Mouse (Mus musculus) E14TG2a.4 (cell line): ENCODE results near the gene Upp2.

ENCODE experiments used
- H3K27me3 ChIP-seq: 2 replicates; pipeline ENCODE4 v1.6.1; 2014; ENCODE audit warnings: low read length, control low read depth; ENCODE audit not compliant: insufficient read depth
- H3K36me3 ChIP-seq: 2 replicates; pipeline ENCODE4 v1.6.1; 2014; ENCODE audit warnings: low read length, control low read depth; ENCODE audit not compliant: insufficient read depth
- H3K4me1 ChIP-seq: replicated peaks from 2 replicates; pipeline ENCODE4 v1.6.1; 2014; ENCODE audit warnings: low read depth, low read length, control low read depth
- H3K4me3 ChIP-seq: replicated peaks from 2 replicates; pipeline ENCODE4 v1.5.1; 2014; ENCODE audit warnings: mild to moderate bottlenecking, low read length
- H3K9me3 ChIP-seq: 2 replicates; pipeline ENCODE4 v1.6.1; 2014; ENCODE audit warnings: low read length, control low read depth
- CTCF ChIP-seq: conservative IDR thresholded peaks from 2 replicates; pipeline ENCODE4 v1.5.1; 2014; ENCODE audit warnings: low read length
- NANOG ChIP-seq: IDR thresholded peaks from 2 replicates; pipeline ENCODE4 v1.6.1; 2014; ENCODE audit warnings: borderline replicate concordance, low read length, mixed read lengths
- POU5F1 ChIP-seq: IDR thresholded peaks from 2 replicates; pipeline ENCODE4 v1.6.1; 2014; ENCODE audit warnings: low read length, borderline replicate concordance

Gene Upp2

GRCm38 (mm10) chr2:58711049-58711448 lies 144.0 kb downstream of the Upp2 start:
- TF ChIP-seq POU5F1 (no peak), NANOG (no peak), CTCF (no peak)

GRCm38 (mm10) chr2:58711491-58711890 lies 144.4 kb downstream of the Upp2 start:
- no peak overlapping the region for H3K4me3 ChIP-seq
- H3K9me3 ChIP-seq: peaks cover 3% of the 10 kb centered on the region; the same call in 1 of the 2 replicates
- no peaks in the 10 kb centered on the region for H3K27me3 ChIP-seq
- H3K36me3 ChIP-seq: no peaks in the 10 kb centered on the region
- TF ChIP-seq NANOG: no peak
- no peak for TF ChIP-seq CTCF
- no peak for TF ChIP-seq POU5F1
- H3K4me1 ChIP-seq: no peaks in the 10 kb centered on the region; the same call in 1 of the 2 replicates

More at GRCm38 (mm10) chr2:58711049-58711448, 144.0 kb downstream of the Upp2 start:
- no peaks in the 10 kb centered on the region for H3K27me3 ChIP-seq
- H3K9me3 ChIP-seq: no peaks in the 10 kb centered on the region; the same call in 1 of the 2 replicates
- H3K36me3 ChIP-seq: no peaks in the 10 kb centered on the region
- H3K4me1 ChIP-seq: no peaks in the 10 kb centered on the region; the same call in 1 of the 2 replicates
- no peak overlapping the region for H3K4me3 ChIP-seq

DNA sequence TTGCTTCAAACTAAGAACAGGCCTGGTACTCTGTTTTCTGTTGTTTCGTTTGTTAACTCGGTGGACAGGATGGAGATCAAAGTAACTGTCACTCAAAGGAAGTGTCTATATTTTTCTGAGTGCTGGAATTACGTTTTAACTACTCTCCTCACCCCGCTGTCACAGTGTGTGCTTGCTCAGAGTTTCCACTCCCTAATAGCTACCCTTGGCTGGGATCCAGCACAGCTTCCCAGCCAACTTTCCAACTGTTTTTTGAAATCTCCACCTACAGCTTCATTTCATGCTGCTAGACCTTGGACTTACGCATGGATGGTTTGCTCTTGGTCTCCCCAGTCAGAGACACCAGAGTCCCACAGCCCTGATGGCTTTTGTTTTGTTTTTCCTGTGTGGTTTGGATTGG lies 144.8 kb downstream of the Upp2 start:
- no peaks in the 10 kb centered on the region for H3K4me1 ChIP-seq
- no peaks in the 10 kb centered on the region for H3K27me3 ChIP-seq
- H3K9me3 ChIP-seq: peaks cover 4% of the 10 kb centered on the region; the same call in 1 of the 2 replicates
- H3K36me3 ChIP-seq: no peaks in the 10 kb centered on the region
- no peak overlapping the region for H3K4me3 ChIP-seq
- no peak for TF ChIP-seq POU5F1
- TF ChIP-seq CTCF: no peak
- no peak for TF ChIP-seq NANOG

GRCm38 (mm10) chr2:58717898-58718297 lies 150.8 kb downstream of the Upp2 start:
- Histone ChIP-seq H3K4me3 (no peak overlapping the region), H3K9me3 (peaks cover 34% of the 10 kb centered on the region), H3K4me1 (no peaks in the 10 kb centered on the region), H3K27me3 (no peaks in the 10 kb centered on the region), H3K36me3 (no peaks in the 10 kb centered on the region)
- no peak for TF ChIP-seq CTCF
- no peak for TF ChIP-seq NANOG
- TF ChIP-seq POU5F1: no peak

DNA sequence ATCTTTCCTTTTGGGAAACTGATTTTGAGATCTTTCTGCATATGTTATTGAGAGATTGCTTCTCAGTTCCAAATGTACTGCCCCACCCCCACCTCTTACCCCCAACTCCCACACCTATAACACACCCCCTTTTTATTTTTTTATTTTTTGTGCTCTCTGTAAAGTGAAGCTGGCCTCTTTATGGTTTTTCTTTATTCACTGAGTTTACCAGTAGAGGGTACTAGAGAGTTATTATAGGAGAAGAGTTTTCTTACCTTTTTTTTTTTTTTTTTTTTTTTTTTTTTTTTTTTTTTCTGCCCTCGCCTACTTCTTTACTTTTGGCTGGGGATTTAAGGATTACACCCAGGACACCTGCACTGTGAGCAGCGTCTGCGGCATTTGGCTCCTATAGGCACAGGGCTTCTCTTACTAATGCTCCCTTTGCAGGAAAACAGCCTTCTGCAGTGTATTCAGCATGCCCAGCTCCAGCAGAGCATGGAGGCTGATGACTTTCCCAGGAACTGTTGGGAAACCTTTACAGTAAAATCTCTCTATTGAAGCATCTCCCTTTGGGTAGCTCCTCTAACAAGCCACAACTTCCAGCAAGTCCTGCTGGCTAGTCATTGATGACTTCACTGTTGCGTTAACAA lies 170.2 kb downstream of the Upp2 start:
- H3K4me1 ChIP-seq: no peaks in the 10 kb centered on the region
- no peak overlapping the region for H3K4me3 ChIP-seq
- TF ChIP-seq CTCF (0 out of 2 replicates have a peak, but pooled peaks have one; percentile 18), POU5F1 (no peak), NANOG (no peak)
- no peaks in the 10 kb centered on the region for H3K36me3 ChIP-seq
- no peaks in the 10 kb centered on the region for H3K9me3 ChIP-seq
- H3K27me3 ChIP-seq: no peaks in the 10 kb centered on the region

- no peaks in the 10 kb centered on the region for H3K4me1 ChIP-seq
- H3K9me3 ChIP-seq: no peaks in the 10 kb centered on the region; the same call in 1 of the 2 replicates
- no peaks in the 10 kb centered on the region for H3K36me3 ChIP-seq
- H3K27me3 ChIP-seq: peaks cover 3% of the 10 kb centered on the region; the same call in 1 of the 2 replicates
- H3K4me3 ChIP-seq: no peak overlapping the region
- TF ChIP-seq CTCF (no peak), POU5F1 (no peak), NANOG (no peak)
These were observed 174.1 kb downstream of the Upp2 start for GRCm38 (mm10) chr2:58741213-58741612.

DNA sequence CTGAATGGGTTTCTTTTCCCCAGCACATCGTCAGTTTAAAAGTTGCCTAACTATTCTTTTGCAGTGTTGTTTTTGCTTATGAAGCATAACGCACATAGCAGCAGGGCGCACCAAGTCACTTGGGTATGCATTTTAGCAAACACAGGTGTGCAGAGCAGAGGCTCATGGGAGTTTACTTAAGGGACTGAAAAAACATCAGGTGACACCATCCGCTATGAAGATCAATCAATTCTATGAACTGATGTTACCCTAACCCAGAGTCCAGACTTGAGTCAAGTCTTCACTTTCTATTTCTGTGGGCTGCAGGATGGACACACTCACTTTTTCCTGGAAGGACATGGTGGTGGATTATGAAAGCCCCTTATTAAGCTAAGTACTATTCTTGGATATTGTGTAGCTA lies 174.9 kb downstream of the Upp2 start:
- no peaks in the 10 kb centered on the region; the same call in 1 of the 2 replicates for H3K9me3 ChIP-seq
- no peaks in the 10 kb centered on the region for H3K36me3 ChIP-seq
- TF ChIP-seq POU5F1 (no peak), NANOG (no peak), CTCF (no peak)
- H3K4me1 ChIP-seq: no peaks in the 10 kb centered on the region
- no peak overlapping the region for H3K4me3 ChIP-seq
- H3K27me3 ChIP-seq: peaks cover 3% of the 10 kb centered on the region; the same call in 1 of the 2 replicates

GRCm38 (mm10) chr2:58743446-58743845 lies 176.3 kb downstream of the Upp2 start:
- Histone ChIP-seq H3K36me3 (no peaks in the 10 kb centered on the region), H3K4me3 (no peak overlapping the region), H3K9me3 (peaks cover 11% of the 10 kb centered on the region), H3K27me3 (peaks cover 3% of the 10 kb centered on the region; the same call in 1 of the 2 replicates), H3K4me1 (no peaks in the 10 kb centered on the region)
- TF ChIP-seq CTCF: no peak
- no peak for TF ChIP-seq NANOG
- TF ChIP-seq POU5F1: no peak
